Mouse (Mus musculus): Measurements from ENCODE around the gene Thnsl2.

DNA sequence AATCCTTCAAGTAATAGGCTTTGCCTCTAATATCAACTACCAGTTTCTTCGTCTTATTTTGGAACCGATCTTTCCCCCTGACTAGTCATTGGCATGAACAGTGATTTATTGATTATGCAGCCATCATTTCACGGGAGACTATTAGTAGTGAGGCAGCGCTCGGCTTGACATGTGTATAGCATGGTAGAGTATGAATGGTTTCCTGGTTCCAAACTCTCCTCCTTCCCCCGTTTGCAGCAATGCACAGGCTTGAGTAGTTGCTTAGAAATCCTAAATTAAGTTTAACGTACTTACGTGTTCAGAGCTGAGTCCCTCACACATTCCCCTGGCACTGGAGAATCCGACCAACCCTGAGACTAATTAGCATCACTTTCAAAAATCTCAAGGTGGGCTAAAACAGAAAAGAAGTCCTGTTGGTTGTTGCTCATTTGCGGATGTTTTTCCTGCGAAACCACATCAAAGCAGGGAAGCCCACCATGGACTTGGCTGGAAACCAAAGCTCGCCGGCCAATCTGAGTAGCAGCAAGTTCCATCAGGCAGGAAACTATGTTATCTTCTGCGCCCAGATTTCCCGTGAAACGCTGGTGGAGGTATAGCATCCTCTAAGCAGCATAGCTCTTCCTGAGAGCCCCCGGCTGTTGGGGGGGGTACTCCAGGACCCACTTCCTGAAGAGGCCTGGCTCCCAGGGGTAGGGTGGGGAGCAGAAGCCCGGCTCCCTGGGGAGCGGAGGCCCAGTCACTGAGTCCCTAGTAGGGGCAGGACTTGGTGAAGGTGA lies 37.9 kb downstream of the Thnsl2 start:
- TF ChIP-seq POLR2A (IDR thresholded peaks at IDR 0.05; ENCODE audit: borderline replicate concordance, extremely low read depth, low read depth, low read length) (no peak), CTCF (IDR thresholded peaks at IDR 0.05; ENCODE audit: insufficient read depth, low read length) (no peak)

Data from lung, adult 2 months (tissue).